Mouse (Mus musculus): ENCODE data around the gene Thsd7b. TPM values are rescaled to one million over a fixed set of nuclear protein-coding genes. Genes with fewer than 3 reads are reported as not detected.

Thsd7b gene
- total RNA-seq, 2 experiments from 2014 or later = 0.83 to 2.9 TPM

DNA sequence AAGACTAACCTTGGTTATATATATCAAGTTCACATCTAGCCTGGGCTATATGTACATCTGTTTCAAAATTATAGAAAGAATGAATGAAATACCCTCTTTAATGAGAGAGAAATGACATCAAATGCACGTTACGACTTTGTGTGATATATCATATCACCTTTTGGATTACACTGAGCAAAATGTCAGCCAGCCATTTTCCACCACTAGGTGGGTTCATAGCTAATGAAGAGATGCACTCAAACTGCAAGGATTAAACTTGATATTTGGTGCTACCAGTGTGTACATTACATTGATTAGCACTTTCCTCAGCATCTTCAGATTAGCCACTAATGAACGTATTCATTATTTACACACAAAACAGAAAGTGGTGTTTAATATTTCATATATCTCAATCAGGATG lies 228.6 kb downstream of the Thsd7b start:
- no peak for ATAC-seq (replicated peaks; ENCODE audit: low FRiP score, poor library complexity, severe bottlenecking)

- no peak for ATAC-seq (replicated peaks; ENCODE audit: low FRiP score, poor library complexity, severe bottlenecking)
These were observed 243.3 kb downstream of the Thsd7b start for GRCm38 (mm10) chr1:129516379-129516778.

DNA sequence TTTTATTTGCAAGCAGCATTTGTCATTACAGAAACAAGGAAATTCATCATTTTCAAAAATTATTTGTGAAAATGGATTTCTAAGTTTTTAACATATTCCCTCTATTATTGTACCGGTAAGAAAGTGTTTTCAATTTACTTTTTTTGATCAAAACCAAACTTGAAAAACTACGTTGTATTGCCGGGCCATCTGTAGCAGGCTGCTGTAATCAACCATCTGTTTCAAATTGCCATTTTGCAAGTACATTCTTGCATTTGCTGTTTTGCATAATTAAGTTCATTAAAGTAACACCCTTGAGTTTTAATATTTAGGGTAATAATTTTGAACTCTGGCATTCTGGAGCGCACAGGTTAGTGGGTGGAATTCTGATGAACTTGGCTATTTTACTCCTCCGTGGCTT lies 246.6 kb downstream of the Thsd7b start:
- ATAC-seq (replicated peaks; ENCODE audit: low FRiP score, poor library complexity, severe bottlenecking) = no peak

GRCm38 (mm10) chr1:129526967-129527366 lies 253.9 kb downstream of the Thsd7b start:
- ATAC-seq (replicated peaks; ENCODE audit: low FRiP score, poor library complexity, severe bottlenecking) = no peak

DNA sequence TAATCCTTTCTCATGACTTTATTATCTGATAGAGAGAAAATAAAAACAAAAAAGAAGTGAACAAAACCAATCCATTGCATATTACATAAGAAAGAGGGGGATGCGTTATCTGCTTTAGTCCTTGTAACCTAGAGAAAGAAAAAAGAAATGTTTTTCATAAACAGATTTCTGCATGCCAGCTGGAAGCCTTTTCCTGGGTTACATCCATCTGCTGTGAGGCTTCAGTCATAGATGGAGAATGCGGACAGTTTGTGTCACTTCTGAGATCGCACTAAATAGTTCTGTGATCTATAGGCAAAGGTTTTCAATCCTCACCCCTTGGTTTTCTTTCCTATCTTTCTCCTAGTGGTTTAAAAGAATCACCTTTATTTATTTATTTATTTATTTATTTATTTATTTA lies 259.1 kb downstream of the Thsd7b start:
- no peak for ATAC-seq (replicated peaks; ENCODE audit: low FRiP score, poor library complexity, severe bottlenecking)

- ATAC-seq (replicated peaks; ENCODE audit: low FRiP score, poor library complexity, severe bottlenecking) = no peak
These were observed 265.4 kb downstream of the Thsd7b start for GRCm38 (mm10) chr1:129538508-129538907.

- ATAC-seq (replicated peaks; ENCODE audit: low FRiP score, poor library complexity, severe bottlenecking) = no peak
These were observed 265.9 kb downstream of the Thsd7b start for GRCm38 (mm10) chr1:129538970-129539369.

GRCm38 (mm10) chr1:129540751-129541150 lies 267.6 kb downstream of the Thsd7b start:
- ATAC-seq (replicated peaks; ENCODE audit: low FRiP score, poor library complexity, severe bottlenecking) = no peak

- ATAC-seq (replicated peaks; ENCODE audit: low FRiP score, poor library complexity, severe bottlenecking) = no peak
These were observed 269.6 kb downstream of the Thsd7b start for GRCm38 (mm10) chr1:129542563-129543146.

- no peak for ATAC-seq (replicated peaks; ENCODE audit: low FRiP score, poor library complexity, severe bottlenecking)
These were observed 270.1 kb downstream of the Thsd7b start for GRCm38 (mm10) chr1:129543169-129543568.

GRCm38 (mm10) chr1:129558054-129558453 lies 285.0 kb downstream of the Thsd7b start:
- ATAC-seq (replicated peaks; ENCODE audit: low FRiP score, poor library complexity, severe bottlenecking) = no peak

DNA sequence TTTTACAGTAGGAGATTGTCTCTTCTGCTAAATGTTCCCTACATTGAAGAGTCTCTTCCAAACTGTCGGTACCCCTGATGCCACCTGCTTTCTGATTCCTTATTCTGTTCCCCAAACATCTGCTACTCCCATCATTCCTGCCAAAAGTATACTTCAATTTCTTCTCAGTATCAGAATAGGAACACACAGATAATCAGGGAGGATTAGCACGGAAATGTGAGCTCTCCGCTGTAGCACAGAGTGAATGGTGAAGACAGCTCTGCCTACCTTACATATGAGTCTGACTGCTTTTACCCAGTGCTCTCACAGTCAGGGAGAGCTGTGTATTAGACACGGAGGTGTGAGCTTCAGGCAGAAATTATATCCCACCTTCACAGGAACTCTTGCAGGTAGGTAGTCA lies 286.0 kb downstream of the Thsd7b start:
- no peak for ATAC-seq (replicated peaks; ENCODE audit: low FRiP score, poor library complexity, severe bottlenecking)

DNA sequence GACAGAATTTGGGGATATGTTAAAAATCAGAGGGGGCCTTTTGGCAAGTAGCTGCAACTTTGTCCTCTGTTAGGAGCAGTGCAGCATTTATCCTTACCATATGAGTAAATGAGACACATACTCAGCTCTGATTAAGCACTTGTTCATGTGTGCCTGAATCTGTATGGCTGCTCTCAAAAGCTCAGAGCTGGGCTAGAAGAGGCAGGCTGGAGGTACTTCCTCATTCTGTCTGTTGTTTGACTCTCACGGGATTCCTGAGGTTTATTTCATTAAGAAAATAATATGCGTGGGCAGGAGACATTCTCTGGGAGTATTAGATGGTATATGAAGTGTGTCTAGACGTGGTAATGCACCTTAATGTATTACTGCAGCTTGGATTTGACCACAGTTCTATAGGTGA lies 286.7 kb downstream of the Thsd7b start:
- no peak for ATAC-seq (replicated peaks; ENCODE audit: low FRiP score, poor library complexity, severe bottlenecking)

- ATAC-seq (replicated peaks; ENCODE audit: low FRiP score, poor library complexity, severe bottlenecking) = no peak
These were observed 289.6 kb downstream of the Thsd7b start for GRCm38 (mm10) chr1:129562707-129563106.

DNA sequence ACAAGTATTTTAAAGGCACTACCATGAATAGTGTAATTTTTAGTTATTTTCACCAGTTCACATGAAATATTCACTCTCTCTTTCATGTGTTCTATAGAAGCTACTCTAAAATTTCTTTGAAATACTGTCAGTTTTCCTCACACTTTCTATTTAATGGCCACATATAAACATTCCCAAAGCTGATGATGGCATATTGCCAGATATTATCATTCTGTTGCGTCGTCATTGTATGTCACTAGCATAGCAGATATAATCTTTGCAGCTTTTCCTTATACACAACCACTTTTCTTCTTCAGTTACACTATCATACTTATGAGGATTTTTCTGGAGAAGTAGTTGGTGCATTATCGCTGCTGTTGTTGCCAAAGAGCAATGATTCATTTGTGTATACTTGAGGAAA lies 297.4 kb downstream of the Thsd7b start:
- ATAC-seq (replicated peaks; ENCODE audit: low FRiP score, poor library complexity, severe bottlenecking) = no peak

DNA sequence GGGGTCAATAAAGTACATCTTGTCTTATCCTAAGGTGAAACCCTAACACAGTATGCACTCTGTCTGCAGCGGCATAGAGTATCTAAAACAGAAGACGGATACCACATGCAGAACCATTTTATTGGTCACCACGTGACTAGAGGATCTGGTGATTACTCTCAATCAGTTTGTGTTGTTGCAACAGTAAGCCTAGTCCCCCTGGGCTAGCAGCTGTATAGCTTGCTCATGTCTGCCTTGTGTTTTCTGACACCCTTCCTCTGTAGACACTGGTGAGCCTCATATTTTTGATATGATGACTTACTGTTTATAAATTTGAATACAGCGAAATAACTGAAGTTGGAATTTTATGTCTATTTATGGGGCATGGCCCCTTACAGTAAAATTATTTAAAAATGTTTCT lies 306.9 kb downstream of the Thsd7b start:
- ATAC-seq (replicated peaks; ENCODE audit: low FRiP score, poor library complexity, severe bottlenecking) = no peak

DNA sequence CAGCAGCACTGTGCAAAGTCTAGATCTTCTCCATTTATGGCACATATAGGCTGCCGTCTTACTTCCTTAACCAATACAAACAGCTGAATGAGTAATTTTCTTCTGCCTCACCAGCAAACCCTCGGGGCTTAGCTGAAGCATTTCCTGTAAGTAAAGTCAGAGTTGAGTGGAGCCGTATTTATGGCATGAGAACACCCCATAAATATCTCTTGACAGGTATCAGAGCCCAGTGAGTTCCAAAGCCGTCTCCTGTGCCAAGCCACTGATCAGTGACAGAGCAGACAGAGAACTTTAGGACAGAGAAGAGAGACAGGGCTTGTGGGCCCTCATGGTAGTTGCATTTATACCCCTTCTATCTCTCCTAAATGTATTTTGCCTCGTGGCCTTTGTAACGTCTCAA lies 313.5 kb downstream of the Thsd7b start:
- ATAC-seq (replicated peaks; ENCODE audit: low FRiP score, poor library complexity, severe bottlenecking) = no peak

DNA sequence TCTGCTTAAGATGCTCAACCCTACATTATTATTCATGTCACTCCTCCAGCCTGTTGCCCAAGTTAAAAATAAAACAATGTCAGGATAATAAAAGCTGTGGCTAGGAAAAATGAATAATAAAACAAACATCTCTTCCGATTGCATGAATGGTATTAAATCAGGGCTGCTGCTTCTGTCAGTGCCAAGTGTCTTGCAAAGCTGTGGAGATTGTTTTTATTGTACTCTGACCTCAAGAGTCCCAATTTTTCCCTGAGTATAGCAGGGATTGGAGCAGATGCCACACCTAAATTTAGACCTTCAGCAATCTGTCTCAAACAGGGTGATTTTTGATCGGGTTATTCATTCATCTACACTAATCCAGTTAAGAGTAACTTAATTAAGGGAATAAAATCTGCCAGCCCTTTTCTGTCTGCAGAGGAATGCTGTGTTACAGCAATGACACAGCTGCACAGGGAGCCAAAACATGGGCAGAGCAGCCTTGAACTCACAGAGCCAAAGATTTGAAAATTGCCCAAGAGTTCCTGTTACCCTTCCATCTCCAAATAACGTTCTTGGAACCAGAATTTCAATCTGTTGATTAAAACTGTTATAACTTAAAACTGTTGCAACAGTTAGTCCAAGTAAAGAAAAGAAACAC lies 316.4 kb downstream of the Thsd7b start:
- ATAC-seq (replicated peaks; ENCODE audit: low FRiP score, poor library complexity, severe bottlenecking) = no peak

DNA sequence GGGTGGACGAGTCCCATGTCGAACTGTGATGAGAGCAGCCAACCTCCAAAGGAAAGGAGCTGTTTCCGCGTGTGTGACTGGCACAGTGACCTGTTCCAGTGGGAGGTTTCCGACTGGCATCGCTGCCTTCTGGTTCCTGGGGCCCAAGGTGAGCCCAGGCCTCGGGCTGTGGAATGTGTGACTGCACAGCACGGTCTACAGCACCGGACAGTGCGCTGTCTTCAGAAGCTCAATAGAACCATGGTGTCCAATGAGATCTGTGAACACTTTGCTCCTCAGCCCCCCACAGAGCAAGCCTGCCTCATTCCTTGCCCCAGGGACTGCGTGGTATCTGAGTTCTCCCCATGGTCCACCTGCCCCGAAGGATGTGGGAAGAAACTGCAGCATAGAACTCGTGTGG lies 322.3 kb downstream of the Thsd7b start:
- no peak for ATAC-seq (replicated peaks; ENCODE audit: low FRiP score, poor library complexity, severe bottlenecking)

GRCm38 (mm10) chr1:129600933-129601332 lies 327.8 kb downstream of the Thsd7b start:
- no peak for ATAC-seq (replicated peaks; ENCODE audit: low FRiP score, poor library complexity, severe bottlenecking)

DNA sequence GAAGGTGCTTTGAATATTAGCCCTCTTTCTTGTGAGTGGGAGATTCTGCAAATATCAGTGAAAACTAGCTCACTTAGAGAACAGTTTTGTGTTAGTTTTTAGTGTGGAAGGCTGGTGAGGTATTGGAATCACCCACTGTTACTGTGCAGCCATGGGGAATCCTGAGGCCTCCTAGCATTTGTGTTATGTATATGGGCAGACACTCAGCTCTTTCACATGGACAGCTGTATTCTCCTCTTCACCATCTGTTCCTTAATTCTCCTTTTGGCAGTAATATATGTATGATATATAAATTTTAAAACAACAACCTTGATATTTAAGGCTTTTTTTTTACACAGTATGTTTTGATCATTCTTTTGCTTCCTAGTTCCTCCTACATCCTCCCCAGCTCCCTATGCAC lies 329.2 kb downstream of the Thsd7b start:
- no peak for ATAC-seq (replicated peaks; ENCODE audit: low FRiP score, poor library complexity, severe bottlenecking)

- no peak for ATAC-seq (replicated peaks; ENCODE audit: low FRiP score, poor library complexity, severe bottlenecking)
These were observed 335.3 kb downstream of the Thsd7b start for GRCm38 (mm10) chr1:129608395-129608794.

Measured in erythroid progenitor cell, adult 5-6 weeks (primary cell).